Mouse (Mus musculus): ENCODE measurements around the gene Nfkb1. TPM values are rescaled to one million over a fixed set of nuclear protein-coding genes. Genes with fewer than 3 reads are reported as not detected.

Nfkb1 gene
- 10 to 100 TPM; 23.0 to 27.9 TPM for total RNA-seq (2021)
- long read RNA-seq, experiment 1, full-length matches to known transcripts = 5 of 6 reads
- long read RNA-seq, experiment 1, partial matches to known transcripts = 0 of 6 reads
- long read RNA-seq, experiment 1, other reads (novel, unspliced or antisense) = 1 of 6 reads
- long read RNA-seq, experiment 2, full-length matches to known transcripts = 7 of 12 reads
- long read RNA-seq, experiment 2, partial matches to known transcripts = 2 of 12 reads
- long read RNA-seq, experiment 2, other reads (novel, unspliced or antisense) = 3 of 12 reads

GRCm38 (mm10) chr3:135691191-135692131 is at the start of gene Nfkb1:
Gene Nfkb1 (minus strand): TSS chr3:135691547.
- no peak for TF ChIP-seq CTCF (conservative IDR thresholded peaks at IDR 0.05)
- peak within 1 kb of the TSS; percentile 87 for H3K4me3 ChIP-seq
- DNase-seq (ENCODE audit: low spot score in 2 of 2) = peak; percentile 41 to 60
- peak within 1 kb of the TSS; percentile 95 for H3K27ac ChIP-seq

GRCm38 (mm10) chr3:135740711-135741110 is 49.4 kb upstream of the Nfkb1 start:
- H3K4me3 ChIP-seq = no peak overlapping the region
- DNase-seq (ENCODE audit: low spot score in 2 of 2) = no peak
- TF ChIP-seq CTCF (conservative IDR thresholded peaks at IDR 0.05) = no peak
- no peak overlapping the region for H3K27ac ChIP-seq

GRCm38 (mm10) chr3:135734736-135735135 is 43.4 kb upstream of the Nfkb1 start:
- no peak for DNase-seq (ENCODE audit: low spot score in 2 of 2)
- TF ChIP-seq CTCF (conservative IDR thresholded peaks at IDR 0.05) = no peak
- no peak overlapping the region for H3K4me3 ChIP-seq
- H3K27ac ChIP-seq = no peak overlapping the region

- no peak for DNase-seq (ENCODE audit: low spot score in 2 of 2)
- TF ChIP-seq CTCF (conservative IDR thresholded peaks at IDR 0.05) = no peak
- no peak overlapping the region for H3K27ac ChIP-seq
- H3K4me3 ChIP-seq = no peak overlapping the region
Measured at GRCm38 (mm10) chr3:135732747-135733445, 41.5 kb upstream of the Nfkb1 start.

GRCm38 (mm10) chr3:135731292-135732047 is 40.1 kb upstream of the Nfkb1 start:
- Histone ChIP-seq H3K27ac (peak overlapping the region; percentile 19; the same call in 1 of the 2 replicates), H3K4me3 (peak overlapping the region; percentile 41)
- peak; percentile 93 to 97 for DNase-seq (ENCODE audit: low spot score in 2 of 2)
- TF ChIP-seq CTCF (conservative IDR thresholded peaks at IDR 0.05) = peak; percentile 94

- no peak for DNase-seq (ENCODE audit: low spot score in 2 of 2)
- peak overlapping the region; percentile 19; the same call in 1 of the 2 replicates for H3K27ac ChIP-seq
- H3K4me3 ChIP-seq = peak overlapping the region; percentile 41
- no peak for TF ChIP-seq CTCF (conservative IDR thresholded peaks at IDR 0.05)
Measured at GRCm38 (mm10) chr3:135730790-135731189, 39.4 kb upstream of the Nfkb1 start.

GRCm38 (mm10) chr3:135729575-135729974 is 38.2 kb upstream of the Nfkb1 start:
- DNase-seq (ENCODE audit: low spot score in 2 of 2) = peak; percentile 31 to 37
- TF ChIP-seq CTCF (conservative IDR thresholded peaks at IDR 0.05) = no peak
- Histone ChIP-seq H3K27ac (peak overlapping the region; percentile 70), H3K4me3 (no peak overlapping the region)

- Histone ChIP-seq H3K27ac (peak overlapping the region; percentile 67), H3K4me3 (no peak overlapping the region)
- no peak for TF ChIP-seq CTCF (conservative IDR thresholded peaks at IDR 0.05)
- DNase-seq (ENCODE audit: low spot score in 2 of 2) = no peak
Measured at GRCm38 (mm10) chr3:135728900-135729299, 37.6 kb upstream of the Nfkb1 start.

- TF ChIP-seq CTCF (conservative IDR thresholded peaks at IDR 0.05) = no peak
- Histone ChIP-seq H3K4me3 (no peak overlapping the region), H3K27ac (no peak overlapping the region)
- DNase-seq (ENCODE audit: low spot score in 2 of 2) = no peak
Measured at GRCm38 (mm10) chr3:135727339-135727738, 36.0 kb upstream of the Nfkb1 start.

- no peak for DNase-seq (ENCODE audit: low spot score in 2 of 2)
- no peak overlapping the region for H3K4me3 ChIP-seq
- H3K27ac ChIP-seq = no peak overlapping the region
- no peak for TF ChIP-seq CTCF (conservative IDR thresholded peaks at IDR 0.05)
Measured at GRCm38 (mm10) chr3:135726521-135727275, 35.4 kb upstream of the Nfkb1 start.

GRCm38 (mm10) chr3:135726023-135726422 is 34.7 kb upstream of the Nfkb1 start:
- TF ChIP-seq CTCF (conservative IDR thresholded peaks at IDR 0.05) = no peak
- Histone ChIP-seq H3K4me3 (no peak overlapping the region), H3K27ac (no peak overlapping the region)
- DNase-seq (ENCODE audit: low spot score in 2 of 2) = no peak
